Mouse (Mus musculus) CH12.LX (cell line): ENCODE data around the gene Gm49425.

ENCODE experiments used
- CHD2 ChIP-seq: IDR thresholded peaks from 2 replicates; pipeline ENCODE4 v1.6.1; 2011; ENCODE audit warnings: low read length, improper control_type of control experiment
- CTCF ChIP-seq, 2 experiments: IDR thresholded peaks in 1 of 2; conservative IDR thresholded peaks in 1 of 2; 2 replicates each; pipeline ENCODE4 v1.5.1; 2011 to 2012; ENCODE audit warnings: low read depth in 2 of 2, low read length in 2 of 2, improper control_type of control experiment in 1 of 2, inconsistent platforms in 1 of 2, mild to moderate bottlenecking in 1 of 2, moderate library complexity in 1 of 2
- EP300 ChIP-seq: IDR thresholded peaks from 2 replicates; pipeline ENCODE4 v1.6.1; 2011; ENCODE audit warnings: low read length, improper control_type of control experiment
- JUN ChIP-seq: IDR thresholded peaks from 2 replicates; pipeline ENCODE4 v1.6.1; 2011; ENCODE audit warnings: low read depth, mild to moderate bottlenecking, low read length, improper control_type of control experiment, moderate library complexity; ENCODE audit not compliant: insufficient read depth
- MYC ChIP-seq: IDR thresholded peaks from 2 replicates; pipeline ENCODE4 v1.6.1; 2011; ENCODE audit warnings: low read depth, mild to moderate bottlenecking, improper control_type of control experiment, low read length
- POLR2A ChIP-seq: IDR thresholded peaks from 2 replicates; pipeline ENCODE4 v1.6.1; 2011; ENCODE audit warnings: low read depth, mild to moderate bottlenecking, improper control_type of control experiment, low read length
- TCF12 ChIP-seq: IDR thresholded peaks from 2 replicates; pipeline ENCODE4 v1.6.1; 2014; ENCODE audit warnings: low read depth, mild to moderate bottlenecking, inconsistent platforms, low read length, improper control_type of control experiment
- USF1 ChIP-seq: IDR thresholded peaks from 2 replicates; pipeline ENCODE4 v1.6.1; 2014; ENCODE audit warnings: low read depth, mild to moderate bottlenecking, inconsistent platforms, low read length, improper control_type of control experiment
- ZMIZ1 ChIP-seq: IDR thresholded peaks from 2 replicates; pipeline ENCODE4 v1.6.1; 2012; ENCODE audit warnings: low read depth, mild to moderate bottlenecking, inconsistent platforms, low read length, improper control_type of control experiment
- ZNF384 ChIP-seq: IDR thresholded peaks from 2 replicates; pipeline ENCODE4 v1.6.1; 2012; ENCODE audit warnings: low read depth, low read length, improper control_type of control experiment, inconsistent platforms

GRCm38 (mm10) chr15:101508247-101508646 lies 8.8 kb downstream of the Gm49425 start:
- TF ChIP-seq CHD2 (no peak), ZMIZ1 (no peak), JUN (no peak), CTCF (conservative IDR thresholded peaks at IDR 0.05 in 1 of 2, IDR thresholded peaks at IDR 0.05 in 1 of 2; ENCODE audit: low read depth in 2 of 2, low read length in 2 of 2) (no peak), POLR2A (no peak), TCF12 (no peak), USF1 (no peak), EP300 (no peak), ZNF384 (no peak), MYC (no peak)
